Mouse (Mus musculus) liver, adult (tissue): ENCODE measurements around the gene Ahdc1.
A peak's percentile ranks its signal among the peaks of the same experiment; 100 is the strongest.

Source experiments
- GATA4 ChIP-seq: IDR thresholded peaks from 2 replicates; pipeline ENCODE4 v1.6.1; 2014; ENCODE audit warnings: mild to moderate bottlenecking, low read length; ENCODE audit not compliant: insufficient replicate concordance

Ahdc1 gene

DNA sequence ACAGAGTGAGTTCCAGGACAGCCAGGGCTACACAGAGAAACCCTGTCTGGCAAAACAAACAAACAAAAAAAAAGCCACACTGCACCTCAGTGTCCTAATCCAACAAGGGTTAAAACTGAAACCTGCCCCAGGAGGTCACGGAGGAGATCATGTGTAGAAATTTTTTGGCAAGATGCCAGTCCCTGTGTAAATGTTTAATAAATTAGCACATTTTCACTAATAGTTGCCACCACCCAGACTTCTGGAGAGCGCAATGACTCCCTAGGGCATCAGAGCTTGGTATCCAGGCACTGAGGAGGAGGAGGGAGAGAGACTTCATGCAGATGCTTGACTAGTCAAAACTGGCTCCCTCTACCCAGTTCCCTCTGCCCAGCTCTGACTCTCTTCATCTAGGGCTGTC is 31.9 kb upstream of the Ahdc1 start:
- TF ChIP-seq GATA4 = no peak

DNA sequence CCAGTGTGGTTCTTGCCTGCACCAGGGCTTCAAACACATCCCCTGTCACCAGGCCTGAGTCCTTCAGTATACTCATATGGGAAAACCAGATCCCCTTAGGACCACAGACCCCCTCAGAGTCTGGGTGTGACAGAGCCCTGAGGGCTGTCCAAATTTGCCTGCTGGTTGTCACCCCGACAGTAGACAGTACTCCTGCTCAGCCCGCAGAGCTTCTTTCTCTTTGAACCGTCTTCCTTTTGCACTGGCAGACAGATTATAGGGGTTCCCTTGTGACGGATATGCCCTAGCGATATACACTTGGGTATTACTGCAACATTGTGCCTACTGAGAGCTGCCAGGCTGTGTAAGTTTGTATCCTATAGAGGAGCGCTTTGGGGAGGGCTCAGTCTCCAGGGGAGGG is 29.4 kb upstream of the Ahdc1 start:
- no peak for TF ChIP-seq GATA4

DNA sequence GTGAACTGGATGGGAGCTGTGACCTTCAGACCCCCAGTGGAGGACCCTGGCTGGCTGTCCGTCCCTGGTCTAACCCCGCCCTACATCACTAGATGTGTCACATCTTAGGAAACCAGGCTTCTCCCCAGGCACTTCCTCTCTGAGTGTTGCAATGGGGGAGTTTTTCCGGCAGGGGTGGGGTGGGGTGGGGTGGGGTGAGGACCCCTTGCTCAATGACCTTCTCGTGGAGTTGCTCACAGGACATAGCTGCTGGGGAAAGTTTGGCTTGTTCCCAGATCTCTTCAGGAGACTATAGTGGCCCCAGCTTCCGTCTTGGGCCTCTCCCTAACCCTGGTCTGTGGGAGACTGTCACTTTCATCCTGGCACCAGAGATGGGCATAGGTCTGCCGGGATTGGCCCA is 28.1 kb upstream of the Ahdc1 start:
- no peak for TF ChIP-seq GATA4

DNA sequence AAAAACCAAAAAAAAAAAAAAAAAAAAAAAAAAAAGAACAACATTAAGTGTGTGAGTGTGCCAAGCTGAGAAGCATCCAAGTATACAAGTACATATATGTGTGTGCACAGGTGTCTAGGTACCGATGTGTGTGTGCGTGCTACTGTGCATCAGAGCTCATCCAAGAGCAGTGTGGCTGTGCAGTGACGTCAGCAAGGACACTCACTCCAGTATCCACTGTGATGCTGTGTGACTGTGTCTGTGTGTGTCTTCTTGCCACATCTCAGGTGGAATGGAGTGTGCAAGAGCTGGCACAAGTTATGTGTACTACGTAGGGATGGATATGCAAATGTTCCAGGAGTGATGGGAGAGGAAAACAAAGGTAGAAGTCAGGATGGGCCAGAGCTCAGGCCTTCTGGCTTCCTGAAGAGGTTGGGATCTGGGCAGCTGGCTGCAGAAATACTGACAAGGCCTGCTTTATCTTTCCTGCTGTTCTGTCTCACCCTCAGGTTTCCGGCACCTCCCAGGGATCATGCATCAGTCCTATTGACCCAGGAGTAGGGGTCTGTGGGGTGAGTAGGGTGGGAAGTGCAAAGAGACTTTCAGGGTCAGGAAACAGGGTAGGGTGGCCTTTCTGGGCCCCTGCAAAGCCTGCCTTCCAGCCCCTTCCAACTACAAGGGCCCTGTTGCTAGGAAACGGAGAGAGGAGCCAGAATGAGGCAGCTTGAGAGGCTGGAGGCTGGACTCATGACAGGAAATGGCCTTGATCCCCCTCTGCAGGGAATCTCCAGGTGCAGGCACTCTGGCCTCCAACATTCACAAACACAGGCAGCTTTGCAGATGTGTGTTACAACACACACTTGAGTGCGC is 27.2 kb upstream of the Ahdc1 start:
- TF ChIP-seq GATA4 = no peak; the same call in 1 of the 2 replicates

DNA sequence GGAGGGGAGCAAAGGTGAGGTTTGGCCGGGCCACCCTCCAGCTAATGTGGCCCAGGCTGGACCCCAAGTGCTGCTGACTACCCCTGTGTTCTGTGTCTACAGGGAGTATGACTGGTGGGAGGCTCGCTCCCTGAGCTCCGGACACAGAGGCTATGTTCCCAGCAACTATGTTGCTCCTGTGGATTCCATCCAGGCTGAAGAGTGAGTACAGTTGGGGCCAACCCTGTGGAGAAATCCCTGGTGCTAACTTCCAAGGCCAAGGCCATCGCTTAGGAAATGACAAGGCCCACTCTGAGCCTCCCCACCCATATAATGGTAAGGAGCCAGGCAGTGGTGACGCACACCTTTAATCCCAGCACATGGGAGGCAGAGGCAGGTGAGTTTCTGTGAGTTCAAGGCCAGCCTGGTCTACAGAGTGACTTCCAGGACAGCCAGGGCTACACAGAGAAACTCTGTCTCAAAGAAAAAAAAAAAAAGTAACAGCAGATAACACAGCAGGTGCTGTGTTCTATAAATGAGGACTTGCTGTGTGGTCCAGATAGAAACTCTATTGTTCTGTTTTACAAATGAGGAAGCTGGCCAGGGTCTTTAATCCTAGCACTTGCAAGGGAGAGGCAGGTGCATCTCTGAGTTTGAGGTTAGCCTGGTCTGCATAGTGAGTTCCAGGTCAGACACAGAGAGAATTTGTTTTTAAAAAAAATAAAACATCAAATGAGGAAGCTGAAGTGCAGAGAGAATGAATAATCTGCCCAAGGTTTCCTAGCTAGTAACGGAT is 22.3 kb upstream of the Ahdc1 start:
- TF ChIP-seq GATA4 = no peak

DNA sequence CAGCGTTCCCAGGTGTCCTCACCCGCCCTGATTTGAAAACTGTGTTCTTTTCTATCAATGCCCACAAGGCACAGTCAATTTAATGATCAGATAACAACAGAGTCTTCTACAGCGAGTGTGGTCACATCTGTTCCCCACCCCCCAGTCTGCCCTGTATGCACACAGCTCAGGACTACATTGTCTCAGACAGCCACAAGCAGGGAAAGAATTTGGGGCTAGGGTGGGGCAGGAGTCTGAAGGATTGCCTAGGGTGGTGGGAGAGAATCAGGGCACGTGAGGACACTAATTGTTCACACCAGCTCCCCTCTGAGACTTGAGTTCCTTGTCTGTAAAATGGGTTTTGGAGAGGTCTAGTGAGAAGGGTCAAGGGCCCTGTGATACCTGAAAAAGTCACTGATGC is 17.5 kb upstream of the Ahdc1 start:
- TF ChIP-seq GATA4 = no peak

DNA sequence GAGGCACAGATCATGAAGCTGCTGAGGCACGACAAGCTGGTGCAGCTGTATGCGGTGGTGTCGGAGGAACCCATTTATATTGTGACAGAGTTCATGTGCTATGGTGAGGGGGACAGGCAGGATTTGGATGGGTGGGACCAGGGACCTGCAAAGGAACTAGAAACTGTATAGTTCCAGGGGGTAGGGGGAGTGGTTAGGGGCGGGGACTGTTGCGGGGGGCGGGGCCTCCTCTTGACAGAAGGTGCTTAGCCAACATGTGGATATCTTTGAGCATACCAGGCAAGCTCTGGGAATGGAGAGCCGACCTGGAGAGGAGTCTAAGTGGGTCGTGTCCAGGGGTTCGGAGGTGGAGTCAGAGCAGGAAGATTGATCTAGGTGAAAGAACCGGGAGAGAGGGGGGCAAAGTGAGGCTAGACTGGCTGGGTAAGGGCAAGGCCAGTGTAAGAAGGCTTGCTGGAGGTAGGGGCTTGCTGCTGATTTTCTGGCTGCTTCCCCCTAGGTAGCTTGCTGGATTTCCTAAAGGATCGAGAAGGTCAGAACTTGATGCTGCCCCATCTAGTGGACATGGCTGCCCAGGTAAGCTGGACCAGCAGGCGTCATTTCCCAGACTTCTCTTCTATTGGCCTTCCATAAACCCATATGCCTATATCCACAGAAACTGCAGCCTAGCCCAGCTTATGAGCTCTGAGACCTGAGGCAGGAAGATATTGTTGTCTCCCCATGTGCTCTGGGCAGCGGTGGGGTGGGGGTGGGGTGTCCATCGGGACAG is 13.4 kb upstream of the Ahdc1 start:
- TF ChIP-seq GATA4 = no peak

DNA sequence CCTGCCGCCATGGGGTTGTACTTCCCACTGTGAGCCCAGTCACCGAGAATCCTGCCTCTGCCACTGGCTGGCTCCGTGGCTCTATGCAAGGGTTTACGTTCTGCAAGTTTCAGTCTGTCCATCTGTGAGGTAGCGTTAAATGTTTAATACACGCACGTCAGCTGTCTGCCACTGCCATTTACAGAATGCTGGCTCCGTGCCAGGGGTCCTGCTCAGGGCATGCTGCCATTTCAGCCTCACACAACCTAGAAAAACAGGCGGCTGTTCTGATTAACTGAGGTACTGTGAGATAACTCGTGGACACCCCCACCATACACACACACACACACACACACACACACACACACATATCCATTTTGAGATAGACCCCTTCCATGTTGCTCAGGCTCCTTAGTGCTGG is 8.2 kb upstream of the Ahdc1 start:
- no peak for TF ChIP-seq GATA4

DNA sequence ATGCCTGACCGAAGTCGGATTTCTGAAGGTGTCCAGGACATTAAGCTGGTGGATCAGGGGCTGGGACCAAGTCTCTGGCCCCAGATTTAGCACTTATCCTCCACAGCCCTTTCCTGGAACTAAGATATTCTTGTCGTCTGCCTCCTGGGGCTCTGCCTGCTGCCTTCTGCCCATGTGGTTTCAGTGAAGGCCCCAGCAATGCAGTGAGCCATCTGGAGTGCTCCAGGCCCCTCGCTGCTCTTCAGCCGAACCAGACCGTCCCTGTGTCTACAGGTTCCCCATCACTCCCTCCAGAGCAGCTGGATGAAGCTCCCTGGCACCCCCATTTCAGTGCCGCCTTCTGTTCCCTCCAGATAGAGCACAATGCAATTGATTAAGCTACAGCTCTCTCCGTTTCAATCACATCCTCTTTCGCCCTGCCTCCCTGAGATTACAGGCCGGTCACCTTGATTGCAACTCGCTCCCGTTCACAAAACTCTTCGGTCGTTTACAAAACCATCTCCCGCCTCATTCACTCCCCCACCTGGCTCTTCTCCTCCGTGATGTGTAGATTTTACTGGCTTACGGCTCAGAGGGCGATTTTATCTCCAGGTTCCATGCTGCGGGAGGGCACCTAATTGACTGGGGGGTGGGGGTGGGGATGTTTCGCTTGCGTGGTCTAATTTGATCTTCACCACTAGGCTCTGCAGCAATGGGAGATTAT is 7.6 kb upstream of the Ahdc1 start:
- no peak for TF ChIP-seq GATA4

DNA sequence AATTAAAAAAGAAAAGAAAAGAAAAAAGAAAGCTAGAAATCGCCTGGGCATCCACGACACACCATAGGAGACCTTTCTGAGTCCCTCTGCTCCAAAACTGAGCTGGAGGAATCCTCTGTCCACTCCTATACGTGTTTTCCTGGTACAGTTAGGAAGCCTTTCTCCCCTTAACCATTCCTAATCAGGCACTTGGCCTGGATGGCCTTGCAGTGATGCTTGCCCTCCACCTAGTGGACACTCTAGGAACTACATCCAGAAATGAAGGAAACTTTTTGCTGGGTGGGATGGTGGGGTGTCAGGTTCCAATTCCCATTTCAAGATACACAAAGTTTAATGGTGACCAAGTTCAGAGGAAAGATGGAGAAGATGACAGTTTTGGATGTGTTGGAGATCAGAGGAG is 5.8 kb upstream of the Ahdc1 start:
- peak; percentile 74; the same call in 1 of the 2 replicates for TF ChIP-seq GATA4

DNA sequence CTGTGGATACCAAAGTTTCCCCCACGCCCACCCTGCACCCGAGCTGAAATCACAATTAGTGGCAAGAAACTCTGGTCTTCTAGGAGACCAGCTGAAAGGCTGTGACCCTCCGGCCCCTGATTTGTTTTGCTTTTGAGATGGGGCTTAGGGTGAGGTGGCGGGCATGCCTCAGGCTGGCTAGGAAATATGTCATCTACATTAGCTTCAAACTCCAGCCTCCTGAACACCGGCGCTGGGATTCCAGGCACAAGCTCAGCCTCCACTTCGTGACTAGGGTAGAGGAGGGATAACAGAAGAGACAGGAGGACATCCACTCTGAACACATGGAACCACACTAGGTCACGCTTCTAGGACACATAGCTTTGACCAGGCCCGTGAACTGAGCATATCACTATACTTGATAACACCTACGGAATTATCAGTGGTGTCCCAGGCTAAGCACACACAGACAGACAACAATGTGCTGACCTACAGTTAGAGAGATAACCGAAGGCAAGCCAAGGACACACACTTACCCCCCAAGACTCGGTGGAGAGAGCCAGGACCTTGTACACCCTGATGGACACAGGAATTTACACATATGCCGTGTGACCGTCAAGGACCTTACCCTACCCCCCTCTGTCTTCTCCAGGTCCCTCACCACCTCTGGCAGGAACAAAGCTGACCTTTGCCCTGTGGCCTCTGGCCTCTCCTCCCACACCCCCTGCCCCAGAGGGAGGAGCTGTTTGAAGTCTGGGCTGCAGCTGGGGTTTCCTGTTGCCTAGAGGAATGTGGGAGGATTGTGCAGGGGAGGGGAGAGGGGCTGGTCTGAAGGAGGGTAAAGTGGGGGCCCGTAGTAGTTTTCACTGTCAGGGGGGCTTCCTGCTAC is 3.3 kb upstream of the Ahdc1 start:
- TF ChIP-seq GATA4 = 0 out of 2 replicates have a peak, but pooled peaks have one; percentile 23

DNA sequence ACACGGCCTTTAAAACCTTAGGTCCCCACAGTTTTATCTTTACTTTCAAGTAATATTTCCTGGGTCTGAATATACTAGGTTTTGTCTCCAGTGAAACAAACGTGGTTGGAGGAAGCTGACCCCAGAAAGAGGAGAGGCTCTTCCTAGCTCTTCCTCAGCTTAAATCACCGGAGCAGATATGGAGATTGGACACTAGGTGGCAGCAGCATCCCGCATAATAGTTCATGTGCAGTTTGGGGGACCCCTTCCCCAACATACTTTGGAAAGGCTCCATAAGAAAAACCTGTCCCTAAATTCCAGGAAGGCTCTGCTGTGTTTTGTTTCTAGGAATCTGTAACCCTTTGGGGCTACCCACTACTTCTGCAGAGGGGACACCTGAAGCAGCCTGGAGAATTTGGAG is 1.9 kb upstream of the Ahdc1 start:
- TF ChIP-seq GATA4 = no peak

DNA sequence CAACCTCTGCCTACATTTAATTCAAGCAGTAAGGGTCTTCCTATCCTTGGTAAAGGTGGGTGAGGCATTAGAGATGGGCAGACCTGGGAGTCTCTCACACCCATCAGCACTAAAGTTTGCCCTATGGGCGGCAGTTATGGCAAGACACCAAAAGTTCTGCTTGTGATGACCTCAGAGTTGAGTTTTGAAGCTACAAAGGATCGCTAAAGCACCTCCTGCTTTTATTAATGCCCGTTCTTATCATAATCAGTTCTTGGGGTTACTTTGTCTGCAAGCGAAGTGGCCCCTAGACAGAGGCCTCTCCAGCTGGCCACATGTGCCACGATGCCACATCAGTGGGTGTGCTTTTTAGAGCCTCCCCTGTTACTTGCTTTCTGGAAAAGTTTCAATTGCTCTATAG is 1.4 kb upstream of the Ahdc1 start:
- TF ChIP-seq GATA4 = no peak

DNA sequence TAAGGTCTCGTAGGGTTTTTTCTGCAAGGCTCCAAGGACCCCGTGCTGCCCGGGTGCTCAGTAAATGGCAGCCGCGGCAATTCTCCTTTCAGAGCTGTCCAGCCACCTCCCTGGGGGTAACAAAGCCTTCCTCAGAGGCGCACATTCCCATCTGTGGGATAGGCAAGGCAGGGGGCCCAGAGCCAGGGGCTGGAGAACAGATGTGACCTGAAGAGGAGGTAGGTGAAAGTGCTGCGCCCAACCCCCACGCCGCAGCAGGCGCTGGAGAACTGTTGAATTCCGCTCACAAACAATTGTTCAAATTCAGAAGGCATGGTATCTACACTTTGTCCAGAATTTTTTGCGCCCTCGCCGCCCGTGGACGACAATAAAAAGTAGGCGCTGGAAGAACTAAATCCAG is 449 bp upstream of the Ahdc1 start:
- no peak for TF ChIP-seq GATA4
